Mouse (Mus musculus) thymus, postnatal 36 days (tissue): ENCODE data around the gene Asb11.

Experiments used
- DNase-seq, 2 experiments: peaks; one replicate each; pipeline ENCODE4 v3.0.0; 2022; ENCODE audit warnings: mixed read lengths in 2 of 2

Asb11 gene

DNA sequence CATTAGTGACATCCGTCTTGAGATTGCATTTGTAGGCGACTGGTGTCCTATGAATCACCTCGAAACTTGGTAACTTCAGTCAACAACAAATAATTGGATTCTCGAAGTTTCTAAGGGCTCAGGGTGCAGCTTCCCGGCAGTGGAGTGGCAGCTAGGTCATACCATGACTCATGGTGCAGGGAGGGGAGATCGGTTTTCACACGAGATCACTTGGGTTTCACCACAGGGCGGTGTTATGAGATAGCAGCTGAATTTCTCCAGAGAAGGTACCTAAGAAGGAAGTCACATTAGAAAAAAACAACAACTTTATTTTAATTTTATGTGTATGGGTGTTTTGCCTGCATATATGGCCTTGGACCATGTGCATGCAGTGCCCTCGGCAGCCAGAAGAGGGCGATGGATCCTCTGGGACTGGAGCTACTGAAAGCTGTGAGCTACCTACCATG is 9.3 kb downstream of the Asb11 start:
- DNase-seq = peak; percentile 15 to 18

DNA sequence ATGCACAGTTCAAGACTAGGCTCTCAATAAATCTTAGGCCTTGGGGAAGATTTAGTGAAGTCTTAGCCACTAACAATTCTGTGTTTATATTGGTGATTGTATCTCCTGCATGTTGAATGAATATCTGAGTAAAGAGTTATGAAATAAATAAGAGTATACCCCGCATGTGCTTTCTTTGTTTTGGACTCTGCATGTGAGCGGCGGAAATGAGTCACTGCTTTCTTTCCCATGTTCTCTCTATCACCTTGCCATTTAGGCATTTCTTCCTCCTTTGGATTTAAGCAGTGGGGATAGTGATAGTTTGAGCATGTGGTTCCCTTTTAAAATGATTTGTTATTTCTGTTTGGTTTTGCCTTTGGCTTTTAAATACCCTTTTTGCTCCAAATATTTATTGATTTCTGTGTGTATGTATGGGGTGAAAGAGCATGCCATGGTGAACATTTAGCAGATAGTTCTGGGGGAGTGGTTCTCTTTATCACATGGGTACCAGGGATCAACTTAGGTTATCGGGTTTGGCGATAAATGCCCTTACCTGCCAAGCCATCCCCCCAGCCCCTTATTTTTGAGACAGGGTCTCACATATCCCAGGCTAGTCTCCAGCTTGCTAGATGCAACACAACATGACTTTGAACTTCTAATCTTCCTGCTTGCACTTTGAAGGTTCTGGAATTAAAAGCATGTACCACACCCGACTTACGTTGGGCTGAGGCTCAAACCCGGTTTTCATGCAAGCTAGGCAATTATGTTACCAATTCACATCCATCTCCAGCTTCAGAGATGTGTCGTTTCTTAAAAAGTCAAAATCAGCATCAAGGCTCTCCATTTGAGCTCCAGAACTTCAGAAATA is 10.3 kb downstream of the Asb11 start:
- no peak for DNase-seq

DNA sequence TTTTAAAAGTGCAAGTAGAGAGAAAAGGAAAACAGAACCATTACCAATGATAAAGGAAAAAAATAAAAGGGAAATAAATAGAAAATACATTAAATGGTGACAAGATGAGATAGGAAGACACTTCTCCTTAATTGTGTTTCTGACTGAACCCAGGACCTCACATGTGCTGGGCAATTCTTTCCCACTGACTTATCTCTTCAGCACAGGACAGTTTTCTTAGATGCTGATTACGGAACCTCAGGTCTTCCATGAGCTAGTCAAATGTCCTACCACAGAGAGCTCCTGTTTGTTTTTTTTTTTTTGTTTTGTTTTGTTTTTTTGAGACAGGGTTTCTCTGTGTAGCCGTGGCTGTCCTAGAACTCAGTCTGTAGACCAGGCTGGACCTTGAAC is 10.9 kb downstream of the Asb11 start:
- DNase-seq = no peak

DNA sequence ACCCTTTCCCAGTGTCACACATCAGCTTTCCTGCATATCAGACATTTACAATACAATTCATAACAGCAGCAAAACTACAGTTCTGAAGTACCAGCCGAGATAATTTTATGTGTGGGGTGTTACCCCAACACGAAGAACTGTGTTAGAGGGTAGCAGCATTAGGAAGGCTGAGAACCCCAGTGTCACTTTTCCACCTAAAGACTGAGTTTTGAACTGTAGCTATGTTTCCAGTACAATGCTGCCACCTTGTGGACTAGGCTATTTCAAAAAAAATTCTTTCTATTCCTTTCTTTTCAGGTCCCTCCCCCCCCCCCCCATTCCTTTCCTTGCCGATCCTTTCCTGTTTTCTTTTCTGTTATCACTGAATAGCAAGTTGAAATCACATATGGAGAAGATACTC is 12.4 kb downstream of the Asb11 start:
- DNase-seq = no peak

DNA sequence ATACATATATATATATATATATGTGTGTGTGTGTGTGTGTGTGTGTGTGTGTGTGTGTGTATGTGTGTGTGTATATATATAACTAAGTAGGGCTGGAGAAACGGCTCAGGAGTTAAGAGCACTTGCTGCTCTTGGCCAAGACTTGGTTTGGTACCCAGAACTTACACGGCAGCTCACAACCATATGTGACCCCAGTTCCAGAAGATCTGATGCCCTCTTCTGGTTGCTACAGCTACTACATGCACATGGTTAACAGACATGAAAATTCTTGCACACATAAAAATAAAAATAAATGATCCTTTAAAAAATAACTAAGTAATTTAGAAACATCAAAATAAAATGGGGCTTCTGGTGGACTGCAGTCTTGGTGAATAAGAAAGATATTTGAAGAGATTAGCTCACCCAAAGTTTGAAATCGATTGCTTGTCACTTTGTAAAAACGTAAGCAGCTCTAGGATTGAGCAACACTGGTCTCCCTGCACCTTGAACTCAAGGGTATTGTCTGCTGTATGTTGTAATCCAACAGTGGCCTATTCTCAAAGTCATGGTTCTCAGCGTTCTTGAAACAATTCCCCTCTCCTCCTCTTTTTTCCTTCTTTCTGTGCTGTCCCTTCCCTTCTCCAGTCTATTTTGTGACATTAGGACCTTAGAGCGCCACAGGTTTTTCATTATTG is 22.5 kb downstream of the Asb11 start:
- no peak for DNase-seq

DNA sequence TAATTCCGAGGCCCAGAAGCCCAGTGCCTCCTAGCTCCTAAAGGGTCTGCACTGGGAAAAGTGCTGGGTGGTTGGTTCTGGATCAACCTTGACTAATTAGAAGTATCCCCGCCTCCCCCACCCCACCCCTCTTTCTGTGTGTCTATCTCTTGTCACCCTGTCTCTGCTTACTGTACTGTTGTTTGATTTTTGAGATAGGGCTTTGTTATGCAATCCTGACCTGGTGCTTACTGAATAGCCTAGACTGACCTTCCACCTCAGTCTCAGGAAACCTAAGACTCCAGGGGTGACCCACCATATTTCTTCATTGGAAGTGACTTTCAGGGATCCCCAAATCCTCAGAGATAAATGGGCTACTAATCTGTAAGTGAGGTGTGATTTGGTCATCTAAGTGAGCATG is 65.5 kb downstream of the Asb11 start:
- no peak for DNase-seq

DNA sequence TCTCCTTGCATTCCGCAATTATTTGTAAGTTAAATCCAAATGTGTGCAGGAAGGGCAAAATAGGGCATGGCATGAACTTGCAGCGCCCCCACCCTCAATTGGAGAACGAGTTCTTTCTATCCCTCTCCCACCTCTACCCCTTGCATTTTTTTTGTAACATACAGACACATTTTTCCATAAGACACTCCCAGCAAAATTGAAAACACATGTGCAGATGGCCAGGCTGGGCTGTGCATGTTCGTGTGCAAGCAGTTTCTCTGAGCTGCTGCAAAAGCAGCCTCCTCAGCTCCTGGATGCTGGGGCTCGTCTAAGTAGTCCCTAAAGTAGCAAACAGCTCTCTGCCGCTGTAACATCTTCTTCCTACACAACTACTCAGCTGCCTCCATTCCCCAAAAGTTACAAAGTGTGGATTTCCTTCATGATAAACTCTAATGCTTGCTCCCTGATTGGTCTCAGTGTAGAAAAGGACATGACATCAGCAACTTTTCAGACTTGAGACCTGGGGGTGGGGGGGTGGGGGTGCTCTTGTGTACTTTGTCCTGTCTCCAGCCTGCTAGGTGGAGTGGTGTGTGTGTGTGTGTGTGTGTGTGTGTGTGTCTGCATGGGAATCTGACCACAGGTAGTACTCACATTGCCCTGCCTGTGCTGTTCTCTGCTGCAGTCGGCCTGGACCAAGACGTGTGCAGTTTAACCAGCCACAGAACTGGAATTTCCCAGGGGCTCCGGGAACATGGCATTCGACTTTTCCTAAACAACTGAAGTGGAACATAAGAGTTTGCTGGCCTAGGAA is 69.1 kb downstream of the Asb11 start, which contains the start of gene Asb9:
Gene Asb9, plus strand, starts transcription at position 619 of the 790 bp plus-strand sequence.
- no peak for DNase-seq

DNA sequence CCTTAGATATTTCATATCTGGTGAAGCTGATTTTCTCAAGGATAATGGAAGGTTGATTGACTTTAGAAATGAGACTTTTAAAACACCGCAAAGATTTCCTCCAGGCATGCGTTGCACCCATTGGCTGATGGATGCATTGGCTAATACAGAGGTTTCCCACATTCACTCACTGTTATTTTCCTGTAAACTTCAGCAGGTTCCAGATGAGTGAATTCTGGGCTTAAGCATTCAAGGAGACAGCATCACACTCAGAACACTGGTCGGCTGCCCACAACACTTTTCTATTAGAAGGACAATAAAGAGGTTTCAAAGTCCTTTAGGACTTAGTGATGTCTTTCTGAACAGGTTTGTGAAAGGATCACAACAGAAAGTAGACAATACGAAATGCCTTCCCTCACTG is 70.3 kb downstream of the Asb11 start:
- DNase-seq = no peak

DNA sequence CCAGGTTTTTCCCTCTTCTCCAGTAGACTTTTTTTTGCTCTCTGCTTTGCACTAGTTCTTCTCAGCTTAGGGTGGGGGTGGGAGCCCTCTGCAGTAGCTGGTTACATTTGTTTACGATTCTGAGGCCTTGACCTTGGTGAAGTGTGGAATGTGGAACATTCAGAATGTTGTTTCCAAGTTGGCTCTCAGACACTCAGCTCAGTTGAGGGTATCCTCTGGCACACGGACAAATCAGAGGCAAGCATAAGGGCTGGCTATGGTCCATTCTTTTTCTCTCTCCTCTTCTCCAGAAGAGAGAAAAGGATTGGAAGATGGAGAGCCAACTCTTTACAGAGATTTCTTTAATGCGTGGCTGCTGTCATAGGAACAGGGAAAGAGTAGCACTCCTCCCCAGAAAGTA is 71.9 kb downstream of the Asb11 start:
- DNase-seq = no peak
